Mouse (Mus musculus) left cerebral cortex, postnatal 36 days (tissue): ENCODE measurements at regions not wholly inside any gene's neighbourhood (a gene's known extent, or its start where the extent isn't known, plus 50 kb on each side); places are given as distances from the start of the nearest gene placed in this dataset.

Experiments used
- DNase-seq, 2 experiments: peaks; one replicate each; pipeline ENCODE4 v3.0.0; 2021 to 2022; ENCODE audit warnings: low spot score in 2 of 2, mixed read lengths in 1 of 2
- intact Hi-C: fragments of 180-260 bp; cut with DNase I; formaldehyde crosslinking; loops from one replicate; pipeline ENCODE4 v1.15.1; 2025

DNA sequence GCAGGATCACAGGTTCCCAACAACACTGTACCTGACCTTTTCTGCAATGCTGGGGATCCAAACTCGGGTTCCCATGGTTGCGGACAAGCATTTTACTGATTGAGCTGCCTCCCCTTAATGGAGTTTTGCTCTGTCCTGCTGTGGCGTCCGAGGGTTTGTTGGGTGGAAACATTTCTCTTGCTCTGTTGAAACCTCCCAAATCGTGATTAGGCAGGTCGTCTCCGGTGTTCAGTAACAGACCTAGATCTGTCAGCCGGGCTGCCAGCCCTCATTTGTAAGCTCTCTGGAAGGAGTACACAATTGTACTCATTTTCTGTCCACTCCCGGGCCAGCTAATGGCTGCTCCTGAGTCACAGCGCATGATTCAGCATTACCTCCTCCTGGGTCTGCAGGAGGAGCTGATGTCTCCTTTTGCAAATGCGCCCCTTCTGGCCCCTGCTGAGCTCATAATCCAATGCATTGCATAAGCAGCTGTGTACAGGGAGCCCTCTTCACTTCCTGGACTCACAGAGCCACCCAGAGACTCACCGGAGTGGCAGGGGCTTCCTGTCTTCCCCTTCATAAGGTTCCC, 49.8 kb upstream of the Sipa1l2 start:
- intact Hi-C loops = no loop called here

More for the DNA sequence above, 49.8 kb upstream of the Sipa1l2 start:
- DNase-seq = peak in 1 of 2 experiments; percentile 26
